18 mouse cellular contexts compared by ENCODE assay signal in the genomic region with DNA sequence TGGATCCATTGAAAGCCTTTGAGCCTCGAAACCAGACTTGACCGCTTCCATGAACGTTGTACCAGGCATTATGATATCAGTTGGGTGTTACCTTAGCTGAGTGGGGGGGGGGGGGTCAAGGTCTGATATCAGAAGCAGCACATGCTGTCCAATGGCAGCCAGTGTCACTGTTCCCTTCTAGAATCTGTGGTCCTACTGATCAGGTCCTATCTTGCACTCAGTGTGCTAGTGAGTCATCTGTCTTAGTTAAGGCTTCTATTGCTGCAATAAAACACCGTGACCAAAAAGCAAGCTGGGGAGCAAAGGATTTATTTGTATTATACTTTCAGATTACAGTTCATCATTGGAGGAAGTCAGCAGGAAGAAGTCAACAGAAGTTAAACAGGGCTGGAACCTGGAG. TPM values are rescaled to one million over a fixed set of nuclear protein-coding genes. Genes with fewer than 3 reads are reported as not detected.
DNase-seq lines count a peak whose midpoint lies in the region; ATAC-seq and TF ChIP-seq lines count a peak whose summit lies in the region.
"Had no signal": no experiment of that assay in that cellular context is flagged by ENCODE, and none has a peak within 500 bp of the region (broad histone marks: within the 10 kb centered on the region; RNA-seq: fewer than 3 reads in every experiment).

No protein-coding gene starts in this region.

- H3K27ac ChIP-seq in intestine, embryonic 14.5 days (ENCODE audit: low read depth): no peak overlapping the region
- no peak overlapping the region for H3K27ac ChIP-seq in liver, embryonic 14.5 days
- H3K27ac ChIP-seq: embryonic facial prominence, embryonic 10.5 days; gastrocnemius, adult 2 months had no signal

- WGBS in intestine, embryonic 14.5 days: 80% methylated on average over 4 of the region's 4 CpGs
- WGBS in liver, embryonic 14.5 days (ENCODE audit: insufficient replicate concordance): 17% methylated on average over 4 of the region's 4 CpGs

- no peak for DNase-seq in intestine, embryonic 14.5 days (ENCODE audit: low spot score)
- peak; percentile 54 for DNase-seq in liver
- peak in 1 of 3 experiments; percentile 17 for DNase-seq in liver, embryonic 14.5 days (ENCODE audit: low read depth in 3 of 3, low spot score in 3 of 3)
- DNase-seq in thymus, adult 18-20 months: no peak
- DNase-seq in layer of hippocampus, adult 11-12 months (ENCODE audit: low spot score): no peak
- no peak for DNase-seq in right cerebral cortex, postnatal 14 days
- DNase-seq: adrenal gland, postnatal 25 days; cerebellum, adult 18-20 months; cerebellum, adult 9-11 months; gastrocnemius, adult 2 months; gastrocnemius, postnatal 25 days had no signal

- peak; percentile 53 for TF ChIP-seq EP300 in liver, embryonic 14.5 days (IDR thresholded peaks at IDR 0.05; ENCODE audit: low read depth)

- no peaks in the 10 kb centered on the region for H3K27me3 ChIP-seq in intestine, embryonic 14.5 days (replicated peaks; ENCODE audit: control insufficient read depth, insufficient read depth, low read length)
- H3K27me3 ChIP-seq in liver, embryonic 14.5 days (ENCODE audit: control insufficient read depth, insufficient read depth, low read length): no peaks in the 10 kb centered on the region
- H3K27me3 ChIP-seq: heart, embryonic 12.5 days; Patski had no signal

- ATAC-seq in intestine, embryonic 14.5 days (replicated peaks; ENCODE audit: low FRiP score, low TSS enrichment, low read depth): peak; percentile 80; the same call in 1 of the 2 replicates
- ATAC-seq in liver, embryonic 14.5 days (ENCODE audit: insufficient read depth): peak; percentile 56
- ATAC-seq in megakaryocyte-erythroid progenitor cell, adult 5-6 weeks (replicated peaks; ENCODE audit: low FRiP score, low TSS enrichment, poor library complexity, severe bottlenecking): peak; percentile 45; the same call in 1 of the 2 replicates
- ATAC-seq: activated CD4-positive, CD25-positive, alpha-beta regulatory T cell, adult 4 months; forebrain, embryonic 14.5 days; hindbrain, embryonic 16.5 days; Patski had no signal

- H3K4me3 ChIP-seq in intestine, embryonic 14.5 days (ENCODE audit: low read depth, low read length): no peak overlapping the region
- H3K4me3 ChIP-seq in liver, embryonic 14.5 days (ENCODE audit: insufficient read depth in 1 of 2, low read depth in 2 of 2, low read length in 2 of 2): no peak overlapping the region
- H3K4me3 ChIP-seq: embryonic facial prominence, embryonic 10.5 days; gastrocnemius, adult 2 months; heart, embryonic 12.5 days had no signal

- H3K4me2 ChIP-seq in intestine, embryonic 14.5 days (ENCODE audit: low read length): no peak overlapping the region
- no peak overlapping the region for H3K4me2 ChIP-seq in liver, embryonic 14.5 days (ENCODE audit: low read depth)
- H3K4me2 ChIP-seq: heart, embryonic 12.5 days had no signal

- H3K9me3 ChIP-seq in intestine, embryonic 14.5 days (ENCODE audit: control insufficient read depth, low read length): no peaks in the 10 kb centered on the region
- no peaks in the 10 kb centered on the region for H3K9me3 ChIP-seq in liver, embryonic 14.5 days (ENCODE audit: control insufficient read depth, low read length)
- H3K9me3 ChIP-seq: embryonic facial prominence, embryonic 10.5 days; heart, embryonic 12.5 days had no signal

- no peak overlapping the region for H3K9ac ChIP-seq in intestine, embryonic 14.5 days (ENCODE audit: low read length)
- no peak overlapping the region for H3K9ac ChIP-seq in liver, embryonic 14.5 days (replicated peaks)
- H3K9ac ChIP-seq: heart, embryonic 12.5 days had no signal

- H3K36me3 ChIP-seq in intestine, embryonic 14.5 days (ENCODE audit: control insufficient read depth, insufficient read depth, low read length): no peaks in the 10 kb centered on the region
- H3K36me3 ChIP-seq in liver, embryonic 14.5 days (replicated peaks; ENCODE audit: control insufficient read depth, insufficient read depth, low read depth): no peaks in the 10 kb centered on the region
- H3K36me3 ChIP-seq: embryonic facial prominence, embryonic 10.5 days had no signal

- H3K4me1 ChIP-seq in intestine, embryonic 14.5 days (replicated peaks; ENCODE audit: control insufficient read depth, insufficient read depth, low read length): 0 out of 2 replicates have a peak, but pooled peaks cover 4% of the 10 kb centered on the region
- H3K4me1 ChIP-seq in liver, embryonic 14.5 days (replicated peaks; ENCODE audit: control insufficient read depth in 2 of 2, insufficient read depth in 2 of 2, low read length in 1 of 2): peaks cover 17 to 27% of the 10 kb centered on the region in 2 experiments

- no peak for TF ChIP-seq CTCF in liver, embryonic 14.5 days (IDR thresholded peaks at IDR 0.05; ENCODE audit: low read depth)

RNA-seq across cellular contexts. Expression of a gene that starts 38.2 kb away (rescaled TPM):
- 1.1 and 1.2 TPM in 2 replicates for polyA plus RNA-seq in intestine, embryonic 14.5 days (2014; fragmentation: Nextera tagmentation; extraction: Ambion mirVana)
- 0.25 and 0.32 TPM in 2 replicates for polyA plus RNA-seq in liver, embryonic 14.5 days (2012; rRNA removed)
- 0.67 and 1.0 TPM in 2 replicates for polyA plus RNA-seq in liver, embryonic 14.5 days (2014; fragmentation: Nextera tagmentation; extraction: Ambion mirVana)
- total RNA-seq in megakaryocyte-erythroid progenitor cell, adult 5-6 weeks (2014; fragmentation: Nextera tagmentation): 0.83 and 2.6 TPM in 2 replicates
- total RNA-seq in megakaryocyte-erythroid progenitor cell, adult 5-6 weeks (2017): 3.4 and 7.8 TPM in 2 replicates
- total RNA-seq: gastrocnemius, adult 2 months; gastrocnemius, postnatal 25 days had no signal
- polyA plus RNA-seq: Patski had no signal

RNA-seq across cellular contexts. Expression of a gene that starts 57.8 kb away (rescaled TPM):
- polyA plus RNA-seq in intestine, embryonic 14.5 days (2014; fragmentation: Nextera tagmentation; extraction: Ambion mirVana): 2.4 TPM in 2 replicates
- 0.57 TPM in 2 replicates for polyA plus RNA-seq in liver, embryonic 14.5 days (2012; rRNA removed)
- polyA plus RNA-seq in liver, embryonic 14.5 days (2014; fragmentation: Nextera tagmentation; extraction: Ambion mirVana): 0.51 and 0.63 TPM in 2 replicates
- 3.5 and 8.4 TPM in 2 replicates for total RNA-seq in megakaryocyte-erythroid progenitor cell, adult 5-6 weeks (2014; fragmentation: Nextera tagmentation)
- total RNA-seq in megakaryocyte-erythroid progenitor cell, adult 5-6 weeks (2017): 4.5 and 5.4 TPM in 2 replicates
